Mouse (Mus musculus) lung, adult 2 months (tissue): ENCODE measurements around the gene Agap1.

Experiments used
- CTCF ChIP-seq: fragments of 200-500 bp; IDR thresholded peaks from 2 replicates; pipeline ENCODE4 v1.5.1; 2011; ENCODE audit warnings: mild to moderate bottlenecking, low read length, control low read depth; ENCODE audit not compliant: insufficient read depth
- POLR2A ChIP-seq: fragments of 200-500 bp; IDR thresholded peaks from 2 replicates; pipeline ENCODE4 v1.6.1; 2011; ENCODE audit warnings: low read depth, mild to moderate bottlenecking, control low read depth, low read length, borderline replicate concordance; ENCODE audit errors: extremely low read depth

DNA sequence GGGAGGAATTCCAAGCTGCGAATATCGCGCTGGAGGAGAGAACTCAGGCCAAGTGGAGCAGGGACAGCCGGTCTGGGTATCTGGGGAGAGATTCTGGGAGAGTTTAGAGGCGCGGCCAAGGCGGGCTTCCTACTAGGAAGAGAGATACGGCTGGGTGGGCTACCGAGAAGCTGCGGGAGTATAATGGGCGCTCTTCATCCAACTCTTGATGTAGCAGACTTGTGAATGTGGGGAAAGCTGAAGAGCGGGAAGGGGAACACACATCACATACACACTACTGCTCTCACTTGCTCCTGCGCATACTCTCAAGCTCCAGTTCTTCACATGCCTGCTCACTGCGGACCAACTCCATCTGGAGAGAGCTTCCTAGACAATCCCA lies 469.0 kb downstream of the Agap1 start:
- TF ChIP-seq CTCF = no peak
- TF ChIP-seq POLR2A = no peak
